Mouse (Mus musculus): Measurements from ENCODE around the gene Satb1.

Satb1 gene

DNA sequence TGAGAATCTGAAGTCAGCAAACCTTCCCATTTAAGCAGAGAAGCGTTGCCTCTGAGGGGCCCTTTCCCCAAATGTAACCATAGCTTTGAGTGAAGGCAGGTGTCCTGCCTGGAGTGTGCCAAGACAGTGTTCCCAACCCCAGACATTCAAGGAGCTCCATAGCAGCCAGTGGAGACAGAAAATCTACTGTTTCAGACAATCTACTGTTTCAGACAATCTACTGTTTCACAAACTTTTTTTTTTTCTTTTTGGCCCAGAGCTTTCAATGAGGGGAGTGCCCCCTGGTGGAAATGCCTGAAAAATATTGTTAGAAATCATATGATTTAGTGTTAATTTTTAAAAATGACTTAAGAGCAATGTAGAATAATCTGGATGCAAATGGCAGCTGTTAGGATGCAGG lies 55.3 kb downstream of the Satb1 start:
- DNase-seq (ENCODE audit: low read depth, low spot score), result peak; percentile 64

DNA sequence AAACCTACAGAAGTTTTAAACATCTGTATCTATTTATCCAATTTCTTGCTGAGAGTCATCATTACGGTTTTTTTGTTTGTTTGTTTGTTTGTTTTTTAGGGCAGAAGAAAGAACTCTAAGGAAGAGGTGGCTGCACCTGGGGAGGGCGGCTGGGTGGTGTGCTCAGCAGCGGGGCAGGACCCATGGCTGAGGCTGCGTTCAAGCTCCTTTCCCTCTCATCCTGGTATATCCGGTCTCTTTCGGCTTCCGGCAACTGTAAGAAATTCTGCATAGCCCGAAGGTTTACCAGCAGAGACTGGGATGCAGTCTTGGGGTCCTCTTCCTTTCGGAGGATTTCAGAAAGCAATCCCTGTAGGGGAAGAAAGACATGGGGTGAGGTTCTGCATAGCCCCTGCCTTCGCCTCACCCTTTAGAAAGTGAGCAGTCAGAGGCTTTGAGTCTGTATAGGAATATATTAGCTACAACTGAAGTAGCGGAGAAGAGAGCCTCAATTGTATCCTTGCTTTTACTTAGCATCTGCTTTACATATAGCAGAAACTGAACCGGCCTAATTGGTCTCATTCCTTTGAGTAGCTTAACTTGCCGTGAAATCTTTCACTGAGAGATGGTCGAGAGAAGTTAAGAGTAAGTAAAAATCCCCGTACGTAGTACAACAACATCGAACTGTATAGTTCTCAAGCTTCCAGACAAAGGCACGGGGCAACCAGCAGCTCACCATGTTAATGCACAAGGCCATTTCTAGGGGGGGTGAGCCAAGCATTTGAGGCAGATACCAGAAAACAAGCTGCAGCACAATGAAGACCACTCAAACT lies 57.8 kb downstream of the Satb1 start:
- DNase-seq (ENCODE audit: low read depth, low spot score), result no peak

DNA sequence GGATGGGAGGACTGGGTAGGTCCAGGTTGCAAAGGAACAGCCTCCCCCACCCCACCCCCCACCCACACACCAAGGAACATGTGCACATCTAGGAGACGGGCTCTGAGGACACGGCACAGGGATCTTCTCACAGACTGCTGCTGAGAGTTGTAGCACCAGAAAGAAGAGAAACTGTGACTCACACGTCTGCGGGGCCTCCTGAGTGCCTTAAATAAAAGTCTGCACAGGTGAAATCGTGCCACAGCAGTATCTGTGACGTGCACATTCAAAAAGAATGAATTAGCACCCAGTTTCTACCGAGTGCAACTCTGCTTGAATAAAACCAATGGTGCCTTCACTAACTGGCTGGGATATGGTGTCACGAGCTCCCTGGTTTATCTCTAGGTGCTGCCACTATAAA lies 69.5 kb downstream of the Satb1 start:
- peak; percentile 55 for DNase-seq (ENCODE audit: low read depth, low spot score)

DNA sequence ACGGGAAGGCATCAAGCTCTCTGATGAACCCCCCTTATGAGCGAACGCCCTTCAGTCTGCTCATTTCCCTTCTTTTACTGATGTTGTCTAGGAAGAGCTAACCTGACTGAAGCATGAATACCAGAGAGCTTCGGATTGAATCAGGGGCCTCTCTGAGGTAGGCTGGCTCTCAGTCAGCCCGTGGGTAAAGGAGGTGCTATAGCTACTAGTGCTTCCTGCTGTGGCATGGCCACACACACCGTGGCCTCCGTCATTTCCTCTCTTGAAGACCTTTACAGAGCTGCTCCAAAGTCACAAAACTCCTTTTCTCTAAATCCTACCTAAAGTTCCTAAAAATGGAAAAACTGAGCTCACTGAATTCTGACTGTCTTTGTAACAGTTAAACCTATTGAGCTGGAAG lies 70.6 kb downstream of the Satb1 start:
- peak; percentile 67 for DNase-seq (ENCODE audit: low read depth, low spot score)

DNA sequence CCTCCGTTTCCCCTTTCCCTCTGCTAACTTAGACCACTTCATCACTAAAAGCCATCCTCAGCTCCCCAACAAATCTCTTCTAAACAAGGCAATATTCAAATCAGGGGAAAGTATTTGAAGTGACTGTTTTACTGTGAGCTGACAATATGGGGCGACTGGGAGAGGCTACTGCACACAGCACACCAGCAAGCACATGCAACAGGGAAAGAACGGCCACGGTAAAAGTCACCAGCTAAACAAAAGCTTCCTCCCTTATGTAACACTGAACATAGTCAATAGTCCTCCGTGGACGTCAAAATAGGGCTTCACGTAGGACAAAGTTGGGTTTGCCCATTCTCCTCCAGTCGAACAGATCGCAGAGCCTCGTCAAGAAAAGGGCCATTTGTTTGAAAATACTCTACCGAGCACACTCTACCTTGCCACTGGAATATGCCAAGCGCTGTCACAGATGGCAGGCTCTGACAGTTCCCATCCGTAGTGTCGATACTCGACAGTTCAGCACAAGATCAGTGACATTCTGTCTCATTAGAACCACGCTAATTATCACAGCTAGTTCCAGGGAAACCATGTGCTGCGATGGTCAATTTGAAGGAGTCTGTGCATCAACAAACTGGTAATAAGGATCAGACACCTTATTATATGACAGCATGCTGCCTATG lies 72.0 kb downstream of the Satb1 start:
- no peak for DNase-seq (ENCODE audit: low read depth, low spot score)

DNA sequence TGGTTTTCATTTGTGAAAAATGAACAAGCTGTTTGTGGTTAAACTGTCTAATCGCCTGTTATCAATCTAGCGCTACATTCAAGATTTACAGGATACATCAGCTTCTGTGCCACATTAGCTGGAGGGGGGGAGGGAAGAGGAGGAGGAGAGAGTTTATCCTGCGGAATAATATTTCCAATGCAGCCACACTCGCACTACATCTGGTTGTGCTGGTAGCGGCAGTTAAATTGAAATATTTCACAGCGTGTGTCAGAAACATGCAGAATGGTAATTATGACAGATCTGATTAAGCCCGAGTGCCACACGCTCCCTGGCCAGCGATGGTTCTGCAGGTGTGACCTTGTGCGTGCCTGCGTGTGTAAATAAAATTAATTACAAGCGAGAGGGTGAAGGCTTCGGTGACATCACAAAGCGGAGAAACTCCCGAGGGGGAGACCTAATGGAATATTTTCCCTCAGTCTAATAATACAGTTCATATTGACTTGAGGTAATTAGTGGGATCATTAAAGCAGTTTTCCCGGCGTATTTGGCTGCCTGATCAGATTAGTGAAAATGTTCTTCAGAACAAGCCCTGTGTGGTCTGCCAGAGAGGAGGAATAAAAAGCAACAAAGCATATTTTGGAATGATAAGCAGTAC lies 72.7 kb downstream of the Satb1 start:
- DNase-seq (ENCODE audit: low read depth, low spot score), result no peak

DNA sequence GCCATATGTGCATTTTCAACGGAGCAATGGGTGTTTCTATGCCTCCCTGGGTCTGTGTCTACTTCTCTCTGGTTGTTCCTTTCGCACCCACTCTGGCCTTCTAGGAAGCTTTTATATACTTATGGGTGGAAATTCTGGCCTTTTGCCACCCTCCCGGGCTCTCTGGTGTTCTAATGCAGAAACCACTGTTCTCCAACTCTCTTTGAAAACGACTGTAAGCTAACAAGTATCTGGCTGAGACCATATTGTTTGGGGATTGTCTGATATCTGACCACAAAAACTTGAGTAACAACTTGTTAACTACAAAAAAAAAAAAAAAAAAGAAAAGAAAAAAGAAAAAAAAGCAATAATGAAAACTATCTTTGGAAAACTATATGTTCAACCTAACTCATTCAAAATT lies 73.6 kb downstream of the Satb1 start:
- no peak for DNase-seq (ENCODE audit: low read depth, low spot score)

DNA sequence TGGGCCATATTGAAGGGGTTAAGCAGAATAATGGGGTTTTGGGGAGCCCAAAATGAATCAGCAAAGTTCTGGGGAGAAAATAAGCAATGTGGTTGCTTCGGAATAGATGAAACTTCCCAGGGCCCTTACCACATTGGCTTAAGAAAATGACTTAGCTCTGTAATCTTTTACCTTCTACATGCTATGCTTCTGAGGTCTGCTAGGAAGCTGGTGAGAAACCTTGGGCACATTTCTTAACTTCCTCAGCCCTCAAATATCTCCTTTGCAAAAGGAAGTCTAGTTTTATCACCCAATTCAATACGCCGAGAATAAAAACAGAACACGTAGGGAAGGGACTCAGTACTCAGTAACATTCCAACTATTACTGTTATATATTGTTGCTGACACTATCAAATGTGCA lies 80.9 kb downstream of the Satb1 start:
- DNase-seq (ENCODE audit: low read depth, low spot score), result no peak

DNA sequence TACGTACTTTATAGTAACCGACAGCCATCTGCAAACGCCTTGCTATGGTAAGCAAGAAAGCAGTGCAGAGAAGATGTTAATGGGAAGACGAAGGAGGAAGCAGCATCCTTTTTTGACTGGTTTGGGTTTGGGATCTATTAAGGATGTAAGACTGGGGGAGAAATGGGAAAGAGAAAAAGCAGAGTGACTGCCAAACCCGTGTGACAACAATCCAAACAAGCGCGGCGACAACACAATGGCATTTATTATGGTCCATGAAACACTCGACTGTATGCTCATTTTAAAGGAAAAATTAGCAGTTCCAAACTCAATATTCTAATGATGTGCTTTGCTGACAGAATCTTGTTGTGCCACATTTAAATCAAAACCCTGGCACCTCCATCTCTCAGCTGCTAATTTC lies 85.9 kb downstream of the Satb1 start:
- DNase-seq (ENCODE audit: low read depth, low spot score), result no peak

DNA sequence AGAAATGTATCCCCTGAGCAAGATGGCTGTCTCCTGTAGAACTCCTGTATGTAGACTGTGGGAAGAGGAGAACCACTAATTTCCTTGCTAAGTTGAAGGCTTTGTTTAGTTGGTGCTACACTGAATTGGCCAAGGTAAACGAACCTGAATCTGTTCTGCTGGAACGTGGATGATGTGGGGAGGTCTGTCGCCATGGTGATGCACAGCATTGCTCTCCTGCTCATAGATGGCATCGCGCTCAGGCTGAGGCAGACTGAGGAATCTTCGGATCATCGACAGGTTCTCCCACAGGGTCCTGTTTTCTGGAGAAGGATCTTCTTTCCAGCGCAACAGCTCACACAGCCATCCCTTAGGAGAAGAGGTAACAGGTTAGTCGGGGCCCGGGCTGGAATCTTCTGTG lies 90.6 kb downstream of the Satb1 start:
- DNase-seq (ENCODE audit: low read depth, low spot score), result no peak

DNA sequence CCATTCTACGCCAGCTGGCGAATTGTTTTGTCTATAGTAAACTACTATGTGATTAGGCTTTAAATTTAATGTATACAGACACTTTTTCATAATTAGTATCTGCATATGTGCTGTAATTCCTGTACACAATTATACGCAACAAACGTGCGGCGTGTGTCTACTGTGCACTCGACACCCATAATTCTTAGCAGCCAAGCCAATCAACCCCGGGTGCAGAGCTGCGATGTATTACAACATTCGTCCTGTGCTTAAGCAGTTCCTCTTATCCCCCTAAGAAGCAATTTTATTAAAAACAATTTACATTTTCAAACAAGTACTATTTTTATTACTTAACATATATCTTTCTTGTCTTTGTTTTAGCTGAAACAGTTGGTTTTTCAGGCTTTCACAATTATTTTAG lies 92.0 kb downstream of the Satb1 start:
- DNase-seq (ENCODE audit: low read depth, low spot score), result no peak

DNA sequence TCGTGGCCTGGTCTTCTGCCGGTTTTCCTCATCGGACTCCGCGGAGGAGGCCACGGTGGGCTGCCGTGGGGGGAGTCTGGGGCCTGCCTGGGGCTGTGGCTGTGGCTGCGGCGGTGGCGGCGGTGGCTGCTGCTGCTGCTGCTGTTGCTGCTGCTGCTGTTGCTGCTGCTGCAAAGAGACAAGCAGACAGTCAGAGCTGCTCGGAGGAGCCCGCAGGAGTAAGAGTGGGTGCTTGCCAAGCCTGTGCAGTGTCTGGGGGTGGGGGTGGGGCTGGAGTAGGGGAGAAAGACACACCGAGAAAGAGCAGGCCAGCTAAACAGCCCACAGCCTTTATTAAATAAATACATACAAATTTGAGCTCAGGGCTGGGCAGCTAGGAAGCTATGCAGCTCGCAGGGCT lies 92.8 kb downstream of the Satb1 start:
- DNase-seq (ENCODE audit: low read depth, low spot score), result no peak

DNA sequence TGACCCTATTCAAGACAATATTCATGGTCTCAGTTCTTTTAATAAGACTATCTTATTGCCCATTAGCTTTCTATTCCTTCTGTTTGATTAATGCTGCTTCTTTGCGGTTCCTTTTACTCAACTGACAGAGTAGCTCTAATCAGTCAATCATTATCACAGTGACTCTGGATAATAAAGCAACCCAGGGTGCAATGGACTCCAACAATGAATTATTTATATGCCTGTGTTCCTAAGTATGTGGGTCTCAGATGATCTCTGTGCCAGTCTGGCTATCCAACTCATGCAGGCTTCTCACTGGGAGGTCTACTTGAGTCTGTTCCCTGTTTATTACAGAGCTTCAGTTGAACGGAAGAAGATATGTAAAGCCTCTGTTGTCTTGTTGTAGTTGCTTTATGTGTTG lies 108.6 kb downstream of the Satb1 start:
- no peak for DNase-seq (ENCODE audit: low read depth, low spot score)

DNA sequence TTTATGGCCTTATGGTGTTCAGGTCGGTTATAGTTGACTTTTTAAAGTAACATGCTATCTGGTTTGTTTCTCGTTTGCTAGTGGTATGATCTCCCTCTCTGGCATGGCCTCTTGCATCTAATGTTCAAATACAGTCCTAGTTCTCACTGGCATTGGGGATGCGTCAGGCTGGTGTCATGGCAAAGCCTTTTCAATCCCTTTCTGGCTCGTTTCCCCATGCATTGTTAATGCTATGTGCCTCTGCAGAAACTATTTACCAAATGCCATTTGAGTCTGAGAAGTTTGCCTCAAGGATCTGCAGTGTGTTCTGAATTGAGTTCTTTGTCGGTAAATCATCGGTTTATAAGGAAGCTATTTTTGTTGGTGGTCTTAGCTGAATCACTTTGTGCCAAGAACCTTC lies 137.4 kb downstream of the Satb1 start:
- no peak for DNase-seq (ENCODE audit: low read depth, low spot score)

DNA sequence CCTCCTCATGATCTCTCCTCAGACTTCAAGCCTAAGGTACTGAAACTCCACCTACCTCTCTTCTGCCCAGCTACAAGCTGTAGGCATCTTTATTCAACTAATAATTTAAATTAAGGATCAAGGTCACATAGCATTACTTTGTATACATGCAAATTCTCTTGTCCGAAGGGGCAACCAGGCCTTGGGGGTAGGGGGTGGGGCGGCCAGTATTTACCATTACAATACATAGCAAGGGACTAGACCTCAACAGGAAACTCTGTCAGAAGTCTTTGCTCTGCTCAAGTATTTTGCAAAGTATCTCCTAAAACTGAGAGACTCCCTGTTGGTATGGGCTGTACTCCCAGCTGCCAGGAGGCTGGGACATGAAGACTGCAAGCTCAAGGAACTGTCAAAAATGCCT lies 137.8 kb downstream of the Satb1 start:
- DNase-seq (ENCODE audit: low read depth, low spot score), result no peak

DNA sequence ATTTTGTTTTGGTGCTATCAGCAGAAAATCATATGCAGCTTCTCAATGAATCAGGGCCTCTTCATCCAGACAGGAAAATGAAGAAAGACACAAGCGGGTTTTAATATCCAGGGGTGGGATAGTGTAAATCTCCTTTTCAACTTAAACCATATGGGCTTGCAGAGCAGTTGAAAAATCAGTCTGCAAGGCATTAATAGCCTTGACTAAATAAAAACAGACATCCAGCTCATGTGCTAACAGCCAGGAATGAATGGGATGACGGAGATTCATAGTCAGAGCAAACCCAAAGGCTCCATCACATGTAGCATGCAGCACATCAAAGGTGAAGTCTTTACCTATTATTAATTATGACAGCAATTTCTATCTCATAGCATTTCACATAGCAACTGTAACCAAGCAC lies 142.6 kb downstream of the Satb1 start:
- no peak for DNase-seq (ENCODE audit: low read depth, low spot score)

DNA sequence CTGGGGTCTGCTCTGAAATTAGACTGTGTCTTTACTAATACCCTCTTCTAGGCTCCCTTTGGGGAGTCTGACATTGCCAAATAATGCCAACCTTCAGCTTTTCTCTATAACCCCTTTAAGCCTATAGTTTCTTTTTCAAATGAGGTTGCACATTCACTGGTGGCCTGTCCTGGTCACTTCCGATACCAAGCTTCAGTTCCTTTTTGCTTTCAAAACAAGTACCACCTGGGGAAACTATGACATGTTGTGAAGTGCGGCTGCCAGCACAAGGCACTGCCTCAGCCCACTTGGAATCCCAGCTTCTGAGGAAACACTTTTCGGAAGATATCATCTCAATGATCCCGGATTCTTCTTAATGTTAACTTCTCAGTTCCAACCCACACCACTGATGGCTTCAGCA lies 145.9 kb downstream of the Satb1 start:
- no peak for DNase-seq (ENCODE audit: low read depth, low spot score)
